Mouse (Mus musculus): ENCODE data around the gene Galm. TPM values are rescaled to one million over a fixed set of nuclear protein-coding genes. Genes with fewer than 3 reads are reported as not detected.
"Not testable (repeated sequence)": the region's sequence is repeated elsewhere in the genome, so short reads cannot be mapped to it uniquely, and the experiment has no call there.

Galm gene
- polyA plus RNA-seq, 1 experiment from 2014 or later, result 16.7 TPM

DNA sequence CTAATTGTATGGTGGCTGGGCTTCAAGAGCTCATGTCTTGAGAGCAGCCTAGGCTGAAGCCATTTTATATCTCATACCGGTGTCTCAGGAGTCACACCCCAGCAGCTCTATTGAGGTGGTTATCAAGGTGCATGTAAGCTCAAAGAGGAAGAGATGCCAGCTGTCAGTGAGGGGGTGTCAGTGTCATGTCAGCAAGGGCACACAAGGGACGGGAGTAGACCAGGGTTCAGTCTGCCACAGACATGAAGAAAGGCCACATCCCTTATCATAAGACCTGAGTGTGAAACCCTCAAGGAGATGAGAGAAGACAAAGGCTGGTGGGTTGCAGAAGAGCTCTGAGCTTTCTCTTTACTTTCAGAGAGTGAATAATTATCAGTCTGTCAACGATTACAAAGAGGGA lies 46.9 kb downstream of the Galm start:
- ATAC-seq (replicated peaks; ENCODE audit: low FRiP score) (no peak), DNase-seq (ENCODE audit: low spot score) (no peak)
- no peaks in the 10 kb centered on the region for H3K36me3 ChIP-seq (ENCODE audit: control insufficient read depth, insufficient read depth, low read length)
- H3K9me3 ChIP-seq (ENCODE audit: control insufficient read depth, low read length), result no peaks in the 10 kb centered on the region
- H3K4me2 ChIP-seq, result no peak overlapping the region
- 78% methylated on average over 3 of the region's 3 CpGs for WGBS
- H3K27ac ChIP-seq (ENCODE audit: low read depth, low read length), result no peak overlapping the region
- H3K4me1 ChIP-seq (replicated peaks; ENCODE audit: control insufficient read depth, insufficient read depth, low read length), result no peaks in the 10 kb centered on the region
- no peak overlapping the region for H3K9ac ChIP-seq (ENCODE audit: low read depth, low read length)
- no peak overlapping the region for H3K4me3 ChIP-seq (ENCODE audit: low read depth, low read length)
- no peaks in the 10 kb centered on the region for H3K27me3 ChIP-seq (replicated peaks; ENCODE audit: control insufficient read depth, insufficient read depth, low read length)

DNA sequence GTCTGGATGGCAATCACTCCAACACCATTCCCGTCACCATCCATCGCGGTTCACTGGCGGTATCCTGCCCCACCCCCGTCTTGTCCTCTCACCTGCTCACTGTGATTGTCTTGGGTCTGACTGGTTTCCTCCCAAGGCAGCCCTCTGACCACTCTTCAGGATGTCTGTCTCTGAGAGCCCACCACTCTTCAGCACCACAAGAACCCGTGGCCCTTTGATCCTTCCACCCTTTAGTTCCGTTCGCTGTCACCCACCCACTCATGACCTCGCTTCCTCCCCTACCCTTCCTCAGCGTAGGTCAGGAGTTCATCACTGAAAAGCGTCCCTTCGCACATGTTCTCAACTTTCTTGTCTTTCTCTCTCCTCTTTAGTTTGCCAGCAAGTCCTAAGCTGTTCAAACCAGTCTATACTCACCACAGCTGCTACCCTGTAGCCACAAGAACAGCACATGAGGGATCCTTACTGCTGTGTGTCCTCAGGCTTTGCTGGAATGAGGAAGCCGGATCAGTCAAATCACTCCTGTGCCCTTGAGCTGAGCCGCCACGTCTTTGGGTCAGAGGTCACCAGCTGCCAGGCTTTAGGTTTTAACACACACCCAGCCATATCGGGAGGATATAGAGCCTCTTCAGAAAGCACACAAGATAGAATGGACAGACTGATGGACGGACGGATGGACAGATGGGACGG lies 47.6 kb downstream of the Galm start:
- Histone ChIP-seq H3K9me3 (ENCODE audit: control insufficient read depth, low read length) (no peaks in the 10 kb centered on the region), H3K36me3 (ENCODE audit: control insufficient read depth, insufficient read depth, low read length) (no peaks in the 10 kb centered on the region), H3K27me3 (replicated peaks; ENCODE audit: control insufficient read depth, insufficient read depth, low read length) (no peaks in the 10 kb centered on the region), H3K27ac (ENCODE audit: low read depth, low read length) (no peak overlapping the region), H3K4me2 (no peak overlapping the region), H3K4me1 (replicated peaks; ENCODE audit: control insufficient read depth, insufficient read depth, low read length) (no peaks in the 10 kb centered on the region), H3K4me3 (ENCODE audit: low read depth, low read length) (no peak overlapping the region), H3K9ac (ENCODE audit: low read depth, low read length) (no peak overlapping the region)
- ATAC-seq (replicated peaks; ENCODE audit: low FRiP score), result no peak
- no peak for DNase-seq (ENCODE audit: low spot score)
- WGBS, result 62% methylated on average over 19 of the region's 19 CpGs

GRCm38 (mm10) chr17:80175386-80175739 lies 48.1 kb downstream of the Galm start:
- Histone ChIP-seq H3K4me1 (replicated peaks; ENCODE audit: control insufficient read depth, insufficient read depth, low read length) (no peaks in the 10 kb centered on the region), H3K9me3 (ENCODE audit: control insufficient read depth, low read length) (no peaks in the 10 kb centered on the region), H3K9ac (ENCODE audit: low read depth, low read length) (no peak overlapping the region), H3K36me3 (ENCODE audit: control insufficient read depth, insufficient read depth, low read length) (no peaks in the 10 kb centered on the region), H3K27me3 (replicated peaks; ENCODE audit: control insufficient read depth, insufficient read depth, low read length) (no peaks in the 10 kb centered on the region), H3K4me3 (ENCODE audit: low read depth, low read length) (no peak overlapping the region), H3K27ac (ENCODE audit: low read depth, low read length) (no peak overlapping the region), H3K4me2 (no peak overlapping the region)
- ATAC-seq (replicated peaks; ENCODE audit: low FRiP score), result no peak
- no peak for DNase-seq (ENCODE audit: low spot score)
- WGBS, result 63% methylated on average over 4 of the region's 4 CpGs

GRCm38 (mm10) chr17:80175966-80176365 lies 48.7 kb downstream of the Galm start:
- 83% methylated on average over 3 of the region's 3 CpGs for WGBS
- DNase-seq (ENCODE audit: low spot score) (no peak), ATAC-seq (replicated peaks; ENCODE audit: low FRiP score) (no peak)
- no peak overlapping the region for H3K27ac ChIP-seq (ENCODE audit: low read depth, low read length)
- no peak overlapping the region for H3K9ac ChIP-seq (ENCODE audit: low read depth, low read length)
- no peaks in the 10 kb centered on the region for H3K9me3 ChIP-seq (ENCODE audit: control insufficient read depth, low read length)
- no peaks in the 10 kb centered on the region for H3K4me1 ChIP-seq (replicated peaks; ENCODE audit: control insufficient read depth, insufficient read depth, low read length)
- H3K4me2 ChIP-seq, result no peak overlapping the region
- no peak overlapping the region for H3K4me3 ChIP-seq (ENCODE audit: low read depth, low read length)
- H3K36me3 ChIP-seq (ENCODE audit: control insufficient read depth, insufficient read depth, low read length), result no peaks in the 10 kb centered on the region
- H3K27me3 ChIP-seq (replicated peaks; ENCODE audit: control insufficient read depth, insufficient read depth, low read length), result no peaks in the 10 kb centered on the region

- 93% methylated on average over 3 of the region's 3 CpGs for WGBS
- not testable (repeated sequence) for H3K27me3 ChIP-seq (replicated peaks; ENCODE audit: control insufficient read depth, insufficient read depth, low read length); H3K27ac ChIP-seq (ENCODE audit: low read depth, low read length); DNase-seq (ENCODE audit: low spot score); H3K9ac ChIP-seq (ENCODE audit: low read depth, low read length); ATAC-seq (replicated peaks; ENCODE audit: low FRiP score); H3K4me1 ChIP-seq (replicated peaks; ENCODE audit: control insufficient read depth, insufficient read depth, low read length); H3K4me3 ChIP-seq (ENCODE audit: low read depth, low read length); H3K4me2 ChIP-seq; H3K36me3 ChIP-seq (ENCODE audit: control insufficient read depth, insufficient read depth, low read length); H3K9me3 ChIP-seq (ENCODE audit: control insufficient read depth, low read length)
These were observed 51.6 kb downstream of the Galm start for GRCm38 (mm10) chr17:80178846-80179245.

DNA sequence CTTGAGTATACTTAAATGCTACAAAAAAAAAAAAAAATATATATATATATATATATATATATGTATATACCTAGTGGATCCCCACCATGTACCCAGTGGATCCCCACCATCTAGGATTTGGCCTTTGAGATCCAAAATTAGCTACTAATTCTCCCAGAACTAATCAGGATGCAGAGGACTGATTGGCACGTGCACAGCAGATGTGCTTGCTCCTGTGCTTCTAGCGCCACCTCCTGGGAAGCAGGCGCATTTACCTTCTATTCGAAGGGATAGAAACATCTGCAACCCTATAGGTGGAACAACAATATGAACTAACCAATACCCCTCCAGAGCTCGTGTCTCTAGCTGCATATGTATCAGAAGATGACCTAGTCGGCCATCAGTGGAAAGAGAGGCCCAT lies 52.7 kb downstream of the Galm start:
- Histone ChIP-seq H3K36me3 (ENCODE audit: control insufficient read depth, insufficient read depth, low read length) (no peaks in the 10 kb centered on the region), H3K27me3 (replicated peaks; ENCODE audit: control insufficient read depth, insufficient read depth, low read length) (no peaks in the 10 kb centered on the region), H3K9me3 (ENCODE audit: control insufficient read depth, low read length) (no peaks in the 10 kb centered on the region), H3K9ac (ENCODE audit: low read depth, low read length) (no peak overlapping the region), H3K27ac (ENCODE audit: low read depth, low read length) (no peak overlapping the region), H3K4me3 (ENCODE audit: low read depth, low read length) (no peak overlapping the region), H3K4me1 (replicated peaks; ENCODE audit: control insufficient read depth, insufficient read depth, low read length) (no peaks in the 10 kb centered on the region), H3K4me2 (no peak overlapping the region)
- peak; percentile 66 for ATAC-seq (replicated peaks; ENCODE audit: low FRiP score)
- DNase-seq (ENCODE audit: low spot score), result no peak
- WGBS, result under 1% methylated on average over 6 of the region's 6 CpGs

DNA sequence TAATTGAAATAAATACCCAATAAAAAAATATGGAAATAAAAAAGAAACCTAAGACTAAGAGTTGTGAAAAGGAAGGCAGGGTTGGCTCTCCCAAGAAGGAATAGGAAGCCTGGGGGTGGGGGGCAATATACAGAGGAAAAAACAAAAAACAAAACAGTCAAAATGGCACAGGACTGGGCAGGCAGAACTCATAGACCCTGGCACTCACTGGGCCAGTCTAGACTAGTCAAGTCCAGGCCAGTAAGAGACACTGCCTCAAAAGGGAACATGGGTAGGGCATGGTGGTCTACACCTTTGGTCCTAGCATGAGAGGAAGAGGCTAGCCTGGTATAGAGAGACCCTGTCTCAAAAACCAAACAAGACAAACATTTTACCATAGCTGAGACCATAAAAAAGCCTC lies 53.2 kb downstream of the Galm start:
- ATAC-seq (replicated peaks; ENCODE audit: low FRiP score) (peak; percentile 22; the same call in 1 of the 2 replicates), DNase-seq (ENCODE audit: low spot score) (no peak)
- H3K9ac ChIP-seq (ENCODE audit: low read depth, low read length), result no peak overlapping the region
- no peaks in the 10 kb centered on the region for H3K27me3 ChIP-seq (replicated peaks; ENCODE audit: control insufficient read depth, insufficient read depth, low read length)
- no peak overlapping the region for H3K27ac ChIP-seq (ENCODE audit: low read depth, low read length)
- H3K4me2 ChIP-seq, result no peak overlapping the region
- H3K4me1 ChIP-seq (replicated peaks; ENCODE audit: control insufficient read depth, insufficient read depth, low read length), result no peaks in the 10 kb centered on the region
- H3K9me3 ChIP-seq (ENCODE audit: control insufficient read depth, low read length), result no peaks in the 10 kb centered on the region
- no peak overlapping the region for H3K4me3 ChIP-seq (ENCODE audit: low read depth, low read length)
- no peaks in the 10 kb centered on the region for H3K36me3 ChIP-seq (ENCODE audit: control insufficient read depth, insufficient read depth, low read length)

GRCm38 (mm10) chr17:80183615-80184014 lies 56.3 kb downstream of the Galm start:
- no peak for ATAC-seq (replicated peaks; ENCODE audit: low FRiP score)
- no peak overlapping the region for H3K4me3 ChIP-seq (ENCODE audit: low read depth, low read length)
- H3K36me3 ChIP-seq (ENCODE audit: control insufficient read depth, insufficient read depth, low read length), result no peaks in the 10 kb centered on the region
- H3K4me1 ChIP-seq (replicated peaks; ENCODE audit: control insufficient read depth, insufficient read depth, low read length), result no peaks in the 10 kb centered on the region
- no peak overlapping the region for H3K27ac ChIP-seq (ENCODE audit: low read depth, low read length)
- DNase-seq (ENCODE audit: low spot score), result no peak
- H3K9me3 ChIP-seq (ENCODE audit: control insufficient read depth, low read length), result peaks cover 3% of the 10 kb centered on the region; the same call in 1 of the 2 replicates
- WGBS, result 80% methylated on average over 9 of the region's 10 CpGs
- H3K9ac ChIP-seq (ENCODE audit: low read depth, low read length), result no peak overlapping the region
- no peaks in the 10 kb centered on the region for H3K27me3 ChIP-seq (replicated peaks; ENCODE audit: control insufficient read depth, insufficient read depth, low read length)
- H3K4me2 ChIP-seq, result no peak overlapping the region

GRCm38 (mm10) chr17:80193075-80193474 lies 65.8 kb downstream of the Galm start:
- 64% methylated on average over 5 of the region's 5 CpGs for WGBS
- H3K27ac ChIP-seq (ENCODE audit: low read depth, low read length), result no peak overlapping the region
- no peak for ATAC-seq (replicated peaks; ENCODE audit: low FRiP score)

More at GRCm38 (mm10) chr17:80193075-80193474, 65.8 kb downstream of the Galm start:
- H3K9me3 ChIP-seq (ENCODE audit: control insufficient read depth, low read length), result no peaks in the 10 kb centered on the region
- H3K36me3 ChIP-seq (ENCODE audit: control insufficient read depth, insufficient read depth, low read length), result peaks cover 7% of the 10 kb centered on the region; the same call in 1 of the 2 replicates
- DNase-seq (ENCODE audit: low spot score), result no peak
- H3K9ac ChIP-seq (ENCODE audit: low read depth, low read length), result no peak overlapping the region
- H3K4me1 ChIP-seq (replicated peaks; ENCODE audit: control insufficient read depth, insufficient read depth, low read length), result no peaks in the 10 kb centered on the region
- no peak overlapping the region for H3K4me2 ChIP-seq
- H3K27me3 ChIP-seq (replicated peaks; ENCODE audit: control insufficient read depth, insufficient read depth, low read length), result no peaks in the 10 kb centered on the region
- H3K4me3 ChIP-seq (ENCODE audit: low read depth, low read length), result no peak overlapping the region

Measured in liver, embryonic 11.5 days (tissue).